Mouse (Mus musculus) urinary bladder, postnatal 25 days (tissue): ENCODE data around the gene Noc3l.

Source experiments
- DNase-seq: peaks from one replicate; pipeline ENCODE4 v3.0.0; 2022; ENCODE audit warnings: low spot score

The Noc3l gene

GRCm38 (mm10) chr19:38758685-38759472 lies 60.2 kb downstream of the Noc3l start:
- DNase-seq, result no peak

GRCm38 (mm10) chr19:38758056-38758455 lies 61.0 kb downstream of the Noc3l start:
- no peak for DNase-seq

- no peak for DNase-seq
Measured at GRCm38 (mm10) chr19:38757161-38757560, 61.9 kb downstream of the Noc3l start.

- DNase-seq, result no peak
Measured at GRCm38 (mm10) chr19:38750192-38750591, 68.8 kb downstream of the Noc3l start.

- no peak for DNase-seq
Measured at GRCm38 (mm10) chr19:38746492-38747014, 72.5 kb downstream of the Noc3l start.

GRCm38 (mm10) chr19:38745810-38746491 lies 73.1 kb downstream of the Noc3l start:
- DNase-seq, result no peak

GRCm38 (mm10) chr19:38744546-38744945 lies 74.5 kb downstream of the Noc3l start:
- no peak for DNase-seq
